Mouse (Mus musculus) CH12.LX (cell line): ENCODE results near the gene AI464131.

ENCODE experiments used
- CTCF ChIP-seq, 2 experiments: IDR thresholded peaks in 1 of 2; conservative IDR thresholded peaks in 1 of 2; 2 replicates each; pipeline ENCODE4 v1.5.1; 2011 to 2012; ENCODE audit warnings: low read depth in 2 of 2, low read length in 2 of 2, improper control_type of control experiment in 1 of 2, inconsistent platforms in 1 of 2, mild to moderate bottlenecking in 1 of 2, moderate library complexity in 1 of 2
- EP300 ChIP-seq: IDR thresholded peaks from 2 replicates; pipeline ENCODE4 v1.6.1; 2011; ENCODE audit warnings: low read length, improper control_type of control experiment
- HCFC1 ChIP-seq: IDR thresholded peaks from 2 replicates; pipeline ENCODE4 v1.6.1; 2012; ENCODE audit warnings: low read depth, mild to moderate bottlenecking, inconsistent platforms, low read length, improper control_type of control experiment
- IRF4 ChIP-seq: IDR thresholded peaks from 2 replicates; pipeline ENCODE4 v1.6.1; 2014; ENCODE audit warnings: low read depth, mild to moderate bottlenecking, inconsistent platforms, low read length, improper control_type of control experiment
- MAZ ChIP-seq: IDR thresholded peaks from 2 replicates; pipeline ENCODE4 v1.6.1; 2012; ENCODE audit warnings: low read depth, mild to moderate bottlenecking, inconsistent platforms, low read length, improper control_type of control experiment, moderate library complexity
- MXI1 ChIP-seq: IDR thresholded peaks from 2 replicates; pipeline ENCODE4 v1.6.1; 2011; ENCODE audit warnings: mild to moderate bottlenecking, low read depth, low read length, improper control_type of control experiment
- POLR2A ChIP-seq: IDR thresholded peaks from 2 replicates; pipeline ENCODE4 v1.6.1; 2011; ENCODE audit warnings: low read depth, mild to moderate bottlenecking, improper control_type of control experiment, low read length
- SIN3A ChIP-seq: IDR thresholded peaks from 2 replicates; pipeline ENCODE4 v1.6.1; 2012; ENCODE audit warnings: low read length, improper control_type of control experiment, inconsistent platforms
- ZNF384 ChIP-seq: IDR thresholded peaks from 2 replicates; pipeline ENCODE4 v1.6.1; 2012; ENCODE audit warnings: low read depth, low read length, improper control_type of control experiment, inconsistent platforms

- TF ChIP-seq MXI1 (no peak), HCFC1 (no peak), EP300 (no peak), POLR2A (no peak), MAZ (no peak), CTCF (conservative IDR thresholded peaks at IDR 0.05 in 1 of 2, IDR thresholded peaks at IDR 0.05 in 1 of 2; ENCODE audit: low read depth in 2 of 2, low read length in 2 of 2) (no peak), IRF4 (no peak), SIN3A (no peak), ZNF384 (no peak)
Measured at GRCm38 (mm10) chr4:41532420-41532819, 29.5 kb upstream of the AI464131 start.
